Mouse (Mus musculus) intestine, embryonic 14.5 days (tissue): Measurements from ENCODE around the gene Nrp1. TPM values are rescaled to one million over a fixed set of nuclear protein-coding genes. Genes with fewer than 3 reads are reported as not detected.

Source experiments
- ATAC-seq: fragments of 200-750 bp; cut with Nextera tagmentation; replicated peaks from 2 replicates; pipeline ENCODE4 v1.8.0; 2017; ENCODE audit warnings: low read depth, moderate number of reproducible peaks, moderate TSS enrichment, moderate library complexity; ENCODE audit not compliant: low FRiP score, low TSS enrichment
- DNase-seq: peaks from one replicate; pipeline ENCODE4 v3.0.0-alpha.2; 2018; ENCODE audit warnings: low spot score
- H3K27ac ChIP-seq: fragments of 300-500 bp; sonication (generic); 2 replicates; pipeline ENCODE4 v1.5.1; 2014; ENCODE audit warnings: low read depth, mild to moderate bottlenecking, control low read depth
- H3K27me3 ChIP-seq: fragments of 300-500 bp; sonication (generic); replicated peaks from 2 replicates; pipeline ENCODE4 v1.6.1; 2014; ENCODE audit warnings: low read length, control low read depth; ENCODE audit not compliant: control insufficient read depth, insufficient read depth
- H3K36me3 ChIP-seq: fragments of 300-500 bp; sonication (generic); 2 replicates; pipeline ENCODE4 v1.6.1; 2014; ENCODE audit warnings: low read length, control low read depth; ENCODE audit not compliant: control insufficient read depth, insufficient read depth
- H3K4me1 ChIP-seq: fragments of 300-500 bp; sonication (generic); replicated peaks from 2 replicates; pipeline ENCODE4 v1.6.1; 2014; ENCODE audit warnings: low read length, control low read depth, mixed read lengths; ENCODE audit not compliant: control insufficient read depth, insufficient read depth
- H3K4me2 ChIP-seq: fragments of 300-500 bp; sonication (generic); 2 replicates; pipeline ENCODE4 v1.6.1; 2014; ENCODE audit warnings: low read length
- H3K4me3 ChIP-seq: fragments of 300-500 bp; sonication (generic); 2 replicates; pipeline ENCODE4 v1.5.1; 2014; ENCODE audit warnings: low read depth, low read length, control low read depth, mixed read lengths
- H3K9ac ChIP-seq: fragments of 300-500 bp; sonication (generic); 2 replicates; pipeline ENCODE4 v1.6.1; 2014; ENCODE audit warnings: mild to moderate bottlenecking, low read length
- H3K9me3 ChIP-seq: fragments of 300-500 bp; sonication (generic); 2 replicates; pipeline ENCODE4 v1.6.1; 2016; ENCODE audit warnings: low read length, control low read depth; ENCODE audit not compliant: control insufficient read depth
- WGBS: fragments of 180-500 bp; shearing (Covaris S2); extraction: QIAGEN DNeasy Blood & Tissue Kit; methylation state at CpG from one replicate; pipeline ENCODE4 v1.1.7; 2014; 5-methylcytosine and 5-hydroxymethylcytosine counted together
- polyA plus RNA-seq: library from polyadenylated mRNA; unstranded; fragments of >200 nt; fragmentation: Nextera tagmentation; extraction: Ambion mirVana; gene quantifications from 2 replicates; pipeline ENCODE4 v1.2.1, GENCODE M21; 2014

Gene Nrp1
- polyA plus RNA-seq, 1 experiment from 2014 or later, result 66.0 TPM

DNA sequence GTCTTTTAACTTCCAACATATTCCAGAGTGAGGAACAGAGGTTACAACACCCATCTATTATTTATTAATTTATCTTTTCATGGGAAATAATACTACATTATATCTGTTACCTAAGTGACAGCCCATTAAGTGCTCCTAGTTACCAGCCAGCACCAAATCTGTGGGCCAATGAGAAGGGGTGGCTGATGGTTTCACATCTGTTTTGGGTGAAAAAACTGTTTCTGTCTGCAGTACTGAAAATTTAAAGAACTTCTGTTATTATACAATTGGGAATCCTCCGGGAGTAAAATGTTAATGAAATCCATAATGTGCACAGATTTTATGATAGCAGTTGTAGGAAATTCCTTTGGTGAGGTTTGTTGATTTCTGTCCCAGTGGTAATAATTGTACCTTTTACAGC is 83.0 kb downstream of the Nrp1 start:
- ATAC-seq, result no peak
- H3K9ac ChIP-seq, result no peak overlapping the region
- H3K9me3 ChIP-seq, result no peaks in the 10 kb centered on the region
- H3K4me3 ChIP-seq, result no peak overlapping the region
- DNase-seq, result no peak
- no peaks in the 10 kb centered on the region for H3K27me3 ChIP-seq
- H3K4me2 ChIP-seq, result no peak overlapping the region
- peaks cover 4% of the 10 kb centered on the region; the same call in 1 of the 2 replicates for H3K36me3 ChIP-seq
- H3K27ac ChIP-seq, result no peak overlapping the region
- WGBS, result 65% methylated on average over 1 of the region's 1 CpGs
- 0 out of 2 replicates have a peak, but pooled peaks cover 3% of the 10 kb centered on the region for H3K4me1 ChIP-seq

DNA sequence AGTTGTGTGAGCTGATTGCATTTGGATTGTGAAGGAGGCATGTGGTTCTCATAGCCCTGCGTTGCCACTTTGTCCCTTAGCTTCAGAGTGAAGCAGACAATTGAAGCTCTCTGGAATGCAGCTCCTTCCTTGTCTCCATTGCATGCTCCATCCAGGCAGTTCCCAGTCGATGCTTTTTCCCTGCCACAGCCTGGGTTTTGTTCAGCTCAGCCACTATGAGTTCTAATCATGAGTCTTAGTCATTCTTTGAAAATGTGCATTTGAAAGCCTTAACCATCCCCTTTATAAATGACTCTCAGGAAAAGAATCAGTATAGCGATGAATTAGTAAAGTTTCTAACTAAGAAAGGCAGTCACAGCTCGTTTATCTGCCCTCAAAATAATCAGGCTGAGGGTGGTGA is 87.2 kb downstream of the Nrp1 start:
- no peaks in the 10 kb centered on the region for H3K27me3 ChIP-seq
- DNase-seq, result no peak
- H3K9ac ChIP-seq, result no peak overlapping the region
- H3K4me3 ChIP-seq, result no peak overlapping the region
- no peak overlapping the region for H3K4me2 ChIP-seq
- no peak overlapping the region for H3K27ac ChIP-seq
- H3K4me1 ChIP-seq, result peaks cover 8% of the 10 kb centered on the region
- no peaks in the 10 kb centered on the region for H3K9me3 ChIP-seq
- ATAC-seq, result no peak
- 70% methylated on average over 4 of the region's 4 CpGs for WGBS
- peaks cover 8% of the 10 kb centered on the region; the same call in 1 of the 2 replicates for H3K36me3 ChIP-seq

DNA sequence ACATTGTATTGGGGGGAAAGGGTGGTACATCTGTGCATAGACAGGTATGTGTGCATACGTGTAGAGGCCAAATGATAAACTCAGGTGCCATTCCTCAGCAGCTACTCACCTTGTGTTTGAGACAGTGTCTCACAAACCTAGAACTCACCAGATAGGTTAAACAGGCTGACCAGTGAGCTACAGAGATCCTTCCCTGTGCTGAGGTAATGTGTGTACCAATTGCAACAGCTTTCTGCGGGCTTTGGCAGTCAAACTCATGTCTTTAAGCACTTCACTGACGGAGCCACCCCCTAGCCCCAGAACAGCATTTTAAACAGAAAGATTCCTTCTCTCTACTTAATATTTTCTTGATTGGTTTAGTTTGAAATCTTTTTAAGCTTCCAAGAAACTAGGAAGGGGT is 88.2 kb downstream of the Nrp1 start:
- DNase-seq (no peak), ATAC-seq (no peak)
- Histone ChIP-seq H3K27ac (no peak overlapping the region), H3K4me3 (no peak overlapping the region), H3K4me1 (peaks cover 10% of the 10 kb centered on the region), H3K27me3 (no peaks in the 10 kb centered on the region), H3K9me3 (no peaks in the 10 kb centered on the region), H3K36me3 (0 out of 2 replicates have a peak, but pooled peaks cover 8% of the 10 kb centered on the region), H3K9ac (no peak overlapping the region), H3K4me2 (no peak overlapping the region)
- WGBS, result 91% methylated on average over 3 of the region's 3 CpGs

- H3K4me1 ChIP-seq, result peaks cover 10% of the 10 kb centered on the region
- no peak overlapping the region for H3K27ac ChIP-seq
- no peak for ATAC-seq
- 94% methylated on average over 3 of the region's 3 CpGs for WGBS
- DNase-seq, result no peak
- no peak overlapping the region for H3K4me3 ChIP-seq
- H3K27me3 ChIP-seq, result no peaks in the 10 kb centered on the region
- H3K36me3 ChIP-seq, result 0 out of 2 replicates have a peak, but pooled peaks cover 8% of the 10 kb centered on the region
- no peaks in the 10 kb centered on the region for H3K9me3 ChIP-seq
- H3K9ac ChIP-seq, result no peak overlapping the region
- H3K4me2 ChIP-seq, result no peak overlapping the region
Measured at GRCm38 (mm10) chr8:128447320-128447719, 88.9 kb downstream of the Nrp1 start.

DNA sequence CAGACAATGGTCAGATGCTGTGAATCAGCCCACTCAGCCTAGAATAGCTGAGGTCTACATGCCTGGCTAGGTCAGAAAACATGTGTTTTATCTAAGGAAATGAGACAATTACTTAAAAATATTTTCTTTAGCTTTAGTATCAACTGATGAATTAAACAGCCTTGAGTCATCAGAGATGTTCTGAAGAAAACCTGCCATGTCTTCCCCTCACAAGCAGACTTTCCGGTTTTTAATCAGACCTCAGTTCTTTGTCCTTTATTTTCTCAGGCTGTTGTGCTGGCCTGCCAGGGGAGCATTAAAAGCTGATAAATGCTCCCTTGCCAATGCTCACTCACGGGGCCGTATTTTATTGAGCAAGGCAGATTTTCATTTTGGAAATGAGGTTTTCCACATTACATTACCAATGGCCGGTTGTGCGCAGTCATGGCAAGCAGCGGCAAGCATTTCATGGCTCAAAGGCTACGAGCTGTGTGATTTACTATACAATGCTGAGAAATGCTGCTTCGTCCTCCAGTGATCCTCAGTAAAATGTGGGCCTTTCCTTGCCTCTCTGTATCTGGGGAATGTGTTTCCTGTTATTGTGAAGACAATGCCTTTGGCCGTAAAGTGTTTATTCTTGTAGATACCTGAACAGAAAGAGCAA is 92.1 kb downstream of the Nrp1 start:
- H3K4me2 ChIP-seq, result no peak overlapping the region
- H3K36me3 ChIP-seq, result 0 out of 2 replicates have a peak, but pooled peaks cover 12% of the 10 kb centered on the region
- no peak overlapping the region for H3K9ac ChIP-seq
- peaks cover 7% of the 10 kb centered on the region for H3K4me1 ChIP-seq
- 64% methylated on average over 9 of the region's 9 CpGs for WGBS
- H3K9me3 ChIP-seq, result no peaks in the 10 kb centered on the region
- DNase-seq, result no peak
- no peaks in the 10 kb centered on the region for H3K27me3 ChIP-seq
- H3K27ac ChIP-seq, result peak overlapping the region; percentile 39; the same call in 1 of the 2 replicates
- H3K4me3 ChIP-seq, result no peak overlapping the region
- no peak for ATAC-seq

DNA sequence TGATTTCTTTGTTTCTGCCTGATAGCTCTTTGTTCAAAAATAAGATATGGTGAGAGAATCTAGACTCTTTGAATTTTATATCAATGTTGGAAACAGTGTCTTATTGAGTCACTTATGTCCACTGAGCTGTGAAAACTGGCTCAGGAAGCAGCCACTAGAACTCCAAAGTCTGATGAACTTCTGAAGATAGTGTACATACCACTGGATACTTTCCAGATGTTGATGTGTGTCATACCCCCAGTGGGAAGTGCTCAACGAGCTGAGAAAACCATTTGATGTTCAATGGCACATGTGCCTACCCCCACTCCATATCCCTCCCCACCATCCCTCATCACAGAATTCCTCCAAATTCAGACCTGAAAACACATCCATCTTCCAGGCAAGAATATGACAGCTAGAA is 92.7 kb downstream of the Nrp1 start:
- DNase-seq (no peak), ATAC-seq (no peak)
- H3K4me3 ChIP-seq, result no peak overlapping the region
- no peaks in the 10 kb centered on the region for H3K27me3 ChIP-seq
- H3K9ac ChIP-seq, result no peak overlapping the region
- H3K36me3 ChIP-seq, result 0 out of 2 replicates have a peak, but pooled peaks cover 12% of the 10 kb centered on the region
- H3K9me3 ChIP-seq, result no peaks in the 10 kb centered on the region
- 29% methylated on average over 1 of the region's 1 CpGs for WGBS
- H3K4me1 ChIP-seq, result peaks cover 7% of the 10 kb centered on the region
- peak overlapping the region; percentile 39; the same call in 1 of the 2 replicates for H3K27ac ChIP-seq
- no peak overlapping the region for H3K4me2 ChIP-seq

DNA sequence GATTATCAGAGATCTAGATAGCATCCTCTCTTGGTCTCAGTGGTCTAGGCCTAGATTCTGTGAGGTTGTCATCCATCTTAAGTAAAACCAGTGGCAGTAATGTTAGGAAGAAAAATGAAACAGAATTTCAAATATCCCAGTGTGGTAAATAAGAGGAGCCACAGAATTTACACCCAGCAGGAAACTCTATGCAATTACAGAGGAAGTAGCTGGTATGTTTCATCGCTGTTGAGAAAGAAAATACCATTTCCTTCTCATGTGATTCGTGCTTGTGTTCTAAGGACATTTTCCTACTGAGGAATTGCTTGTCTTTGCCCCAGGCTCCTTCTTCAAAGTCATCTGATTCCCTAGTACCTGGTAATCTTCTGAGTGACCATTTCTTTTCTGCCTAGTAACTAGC is 95.1 kb downstream of the Nrp1 start:
- no peak overlapping the region for H3K4me3 ChIP-seq
- 76% methylated on average over 2 of the region's 2 CpGs for WGBS
- no peak overlapping the region for H3K9ac ChIP-seq
- H3K36me3 ChIP-seq, result 0 out of 2 replicates have a peak, but pooled peaks cover 10% of the 10 kb centered on the region
- H3K27ac ChIP-seq, result no peak overlapping the region
- no peak for DNase-seq
- no peak for ATAC-seq
- no peaks in the 10 kb centered on the region for H3K27me3 ChIP-seq
- H3K9me3 ChIP-seq, result no peaks in the 10 kb centered on the region
- no peak overlapping the region for H3K4me2 ChIP-seq
- H3K4me1 ChIP-seq, result peaks cover 7% of the 10 kb centered on the region

GRCm38 (mm10) chr8:128454026-128454425 is 95.6 kb downstream of the Nrp1 start:
- Histone ChIP-seq H3K27ac (no peak overlapping the region), H3K27me3 (no peaks in the 10 kb centered on the region), H3K9ac (no peak overlapping the region), H3K9me3 (no peaks in the 10 kb centered on the region), H3K4me1 (peaks cover 7% of the 10 kb centered on the region), H3K4me2 (no peak overlapping the region), H3K36me3 (peaks cover 14% of the 10 kb centered on the region; the same call in 1 of the 2 replicates), H3K4me3 (no peak overlapping the region)
- WGBS, result 81% methylated on average over 3 of the region's 3 CpGs
- DNase-seq, result no peak
- no peak for ATAC-seq

DNA sequence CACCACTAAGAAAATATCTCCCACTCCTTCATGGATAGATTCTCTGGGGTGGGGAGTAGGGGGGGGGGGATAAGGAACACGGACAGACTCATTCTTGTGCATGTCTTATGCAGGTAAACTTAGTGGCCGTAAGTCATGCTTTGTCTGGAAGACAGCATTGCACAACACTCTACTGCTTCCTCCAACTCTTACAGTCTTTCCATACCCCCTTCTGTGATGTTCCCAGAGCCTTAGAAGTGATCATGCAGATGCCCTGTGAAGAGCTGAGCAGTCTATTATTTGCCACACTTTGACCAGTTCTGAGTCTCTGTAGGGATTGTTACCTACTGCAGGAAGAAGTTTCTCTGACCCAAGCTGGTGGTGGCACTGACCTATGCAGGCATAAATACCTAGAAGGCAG is 98.9 kb downstream of the Nrp1 start:
- no peaks in the 10 kb centered on the region for H3K4me1 ChIP-seq
- H3K27ac ChIP-seq, result no peak overlapping the region
- DNase-seq (no peak), ATAC-seq (no peak)
- no peaks in the 10 kb centered on the region for H3K27me3 ChIP-seq
- H3K4me3 ChIP-seq, result no peak overlapping the region
- no peaks in the 10 kb centered on the region for H3K9me3 ChIP-seq
- no peak overlapping the region for H3K4me2 ChIP-seq
- H3K9ac ChIP-seq, result no peak overlapping the region
- 79% methylated on average over 2 of the region's 2 CpGs for WGBS
- H3K36me3 ChIP-seq, result peaks cover 40% of the 10 kb centered on the region
